Mouse (Mus musculus): ENCODE results near the gene Phf14.

DNA sequence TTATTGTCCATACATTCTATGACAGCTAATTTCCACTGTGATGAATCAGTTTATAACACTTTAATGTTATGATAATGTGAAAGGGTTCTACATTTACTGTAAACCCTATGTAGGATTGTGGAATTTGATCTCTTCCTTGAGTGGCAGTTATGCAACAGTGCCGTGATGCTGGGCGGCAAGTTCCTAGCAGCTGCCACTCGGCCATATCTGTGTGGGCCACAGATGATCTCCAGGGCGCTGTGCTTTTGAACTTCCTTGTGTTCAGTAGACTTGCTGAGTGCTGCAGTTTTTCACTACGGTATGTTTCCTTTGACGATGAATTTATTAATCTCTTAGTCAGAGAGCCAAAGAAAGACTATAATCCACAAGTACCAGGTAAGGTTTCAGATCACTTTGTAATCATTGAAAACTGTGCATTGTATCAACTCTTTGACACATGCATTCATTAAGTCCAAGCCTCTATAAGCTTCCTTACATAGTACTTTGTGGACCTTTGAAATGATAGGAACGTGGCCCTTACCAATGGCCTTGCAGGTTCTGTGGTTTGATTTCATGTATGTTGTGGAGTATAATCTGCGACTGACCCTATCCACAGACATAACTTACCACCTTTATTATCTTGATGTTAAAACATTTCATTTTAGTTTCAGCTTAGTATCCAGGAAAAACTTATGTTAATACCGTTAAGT lies 153.0 kb downstream of the Phf14 start:
- no peak for TF ChIP-seq CTCF (IDR thresholded peaks at IDR 0.05; ENCODE audit: insufficient read depth, low read length)
- TF ChIP-seq POLR2A (IDR thresholded peaks at IDR 0.05; ENCODE audit: borderline replicate concordance, extremely low read depth, low read depth, low read length), result no peak

Data from lung, adult 2 months (tissue).